In genomic region chr2:179828968-179829367, GRCm38 (mm10) we compare ENCODE assay signal across 30 mouse cellular contexts.
DNase-seq lines count a peak whose midpoint lies in the region; ATAC-seq and TF ChIP-seq lines count a peak whose summit lies in the region.
"Had no signal": no experiment of that assay in that cellular context is flagged by ENCODE, and none has a peak within 500 bp of the region (broad histone marks: within the 10 kb centered on the region; RNA-seq: fewer than 3 reads in every experiment).

No protein-coding gene starts in this region.

- peaks cover 10% of the 10 kb centered on the region; the same call in 1 of the 2 replicates for H3K4me1 ChIP-seq in hindbrain, postnatal 0 days (ENCODE audit: insufficient read depth, low read length)
- H3K4me1 ChIP-seq in hindbrain, embryonic 14.5 days (replicated peaks; ENCODE audit: control insufficient read depth, insufficient read depth, low read length): peaks cover 12% of the 10 kb centered on the region
- H3K4me1 ChIP-seq in cerebellum, adult 2 months (ENCODE audit: control insufficient read depth, insufficient read depth, low read length): peaks cover 10% of the 10 kb centered on the region
- H3K4me1 ChIP-seq: embryonic facial prominence, embryonic 15.5 days; heart, embryonic 13.5 days; liver, embryonic 15.5 days had no signal

- ATAC-seq in cerebellum, adult (ENCODE audit: insufficient number of reproducible peaks, low FRiP score, low TSS enrichment): peak; percentile 56; the same call in 1 of the 2 replicates
- ATAC-seq in hindbrain, postnatal 0 days: peak; percentile 53
- no peak for ATAC-seq in hindbrain, embryonic 14.5 days (ENCODE audit: low FRiP score)
- ATAC-seq: forebrain, embryonic 13.5 days; inflammation-experienced regulatory T-cells, adult 6 months; Patski had no signal

- no peak overlapping the region for H3K4me3 ChIP-seq in hindbrain, postnatal 0 days (ENCODE audit: low read length)
- H3K4me3 ChIP-seq in hindbrain, embryonic 14.5 days (replicated peaks; ENCODE audit: low read length): no peak overlapping the region
- no peak overlapping the region for H3K4me3 ChIP-seq in cerebellum, adult 2 months (replicated peaks; ENCODE audit: insufficient read depth, low read depth, low read length)
- H3K4me3 ChIP-seq: embryonic facial prominence, embryonic 10.5 days; embryonic facial prominence, embryonic 15.5 days; forebrain, embryonic 13.5 days; heart, embryonic 13.5 days; limb, embryonic 12.5 days; liver, embryonic 15.5 days; neural tube, embryonic 13.5 days had no signal

- H3K9ac ChIP-seq in hindbrain, postnatal 0 days (replicated peaks; ENCODE audit: low read length): no peak overlapping the region
- H3K9ac ChIP-seq in hindbrain, embryonic 14.5 days: no peak overlapping the region
- H3K9ac ChIP-seq: embryonic facial prominence, embryonic 15.5 days; forebrain, embryonic 13.5 days; heart, embryonic 13.5 days; limb, embryonic 12.5 days; liver, embryonic 15.5 days; lung, embryonic 14.5 days; neural tube, embryonic 13.5 days had no signal

- no peak for TF ChIP-seq CTCF in hindbrain, postnatal 0 days (IDR thresholded peaks at IDR 0.05; ENCODE audit: low read depth)
- no peak for TF ChIP-seq CTCF in cerebellum, adult 2 months (IDR thresholded peaks at IDR 0.05; ENCODE audit: borderline replicate concordance, insufficient read depth, low read depth, low read length)

- H3K27me3 ChIP-seq in hindbrain, postnatal 0 days (ENCODE audit: insufficient read depth, low read length): no peaks in the 10 kb centered on the region
- no peaks in the 10 kb centered on the region for H3K27me3 ChIP-seq in hindbrain, embryonic 14.5 days (ENCODE audit: control insufficient read depth, insufficient read depth, low read length)
- no peaks in the 10 kb centered on the region for H3K27me3 ChIP-seq in cerebellum, adult 2 months (ENCODE audit: control insufficient read depth, insufficient read depth, low read length)
- H3K27me3 ChIP-seq: forebrain, embryonic 13.5 days; liver, embryonic 15.5 days; neural tube, embryonic 13.5 days had no signal

- no peak for DNase-seq in cerebellum, adult 9-10 months
- DNase-seq in hindbrain, postnatal 0 days (ENCODE audit: low spot score): peak; percentile 50
- no peak for DNase-seq in hindbrain, embryonic 14.5 days (ENCODE audit: low spot score)
- peak; percentile 20 to 32 for DNase-seq in cerebellum, adult 2 months
- peak; percentile 18 to 21 for DNase-seq in cerebellum, postnatal 36 days
- no peak for DNase-seq in layer of hippocampus, adult 18-20 months (ENCODE audit: low spot score in 2 of 2)
- DNase-seq in retina, embryonic 14.5 days (ENCODE audit: low spot score): no peak
- DNase-seq: adrenal gland, postnatal 14 days; gastrocnemius, postnatal 10 days; heart, postnatal 10 days; kidney, adult 2 months; kidney, postnatal 4 days; layer of hippocampus, postnatal 36 days; lung, embryonic 14.5 days; lung, postnatal 14 days; retina, postnatal 1 day; right cerebral cortex, postnatal 14 days had no signal

- H3K36me3 ChIP-seq in hindbrain, postnatal 0 days (ENCODE audit: insufficient read depth, low read length): no peaks in the 10 kb centered on the region
- H3K36me3 ChIP-seq in hindbrain, embryonic 14.5 days (replicated peaks; ENCODE audit: control insufficient read depth, insufficient read depth): no peaks in the 10 kb centered on the region
- H3K36me3 ChIP-seq: embryonic facial prominence, embryonic 10.5 days; embryonic facial prominence, embryonic 15.5 days; G1E; heart, embryonic 13.5 days; limb, embryonic 12.5 days; liver, embryonic 15.5 days; neural tube, embryonic 13.5 days had no signal

- no peaks in the 10 kb centered on the region for H3K9me3 ChIP-seq in hindbrain, postnatal 0 days (ENCODE audit: low read length)
- H3K9me3 ChIP-seq in hindbrain, embryonic 14.5 days (ENCODE audit: control insufficient read depth, low read length): no peaks in the 10 kb centered on the region
- H3K9me3 ChIP-seq: embryonic facial prominence, embryonic 10.5 days; embryonic facial prominence, embryonic 15.5 days; forebrain, embryonic 13.5 days; heart, embryonic 13.5 days; limb, embryonic 12.5 days; liver, embryonic 15.5 days; neural tube, embryonic 13.5 days had no signal

- peak overlapping the region; percentile 60; the same call in 1 of the 2 replicates for H3K27ac ChIP-seq in hindbrain, postnatal 0 days
- no peak overlapping the region for H3K27ac ChIP-seq in hindbrain, embryonic 14.5 days
- no peak overlapping the region for H3K27ac ChIP-seq in cerebellum, adult 2 months (ENCODE audit: insufficient read depth, low read length)
- H3K27ac ChIP-seq: embryonic facial prominence, embryonic 10.5 days; embryonic facial prominence, embryonic 15.5 days; forebrain, embryonic 13.5 days; heart, embryonic 13.5 days; kidney, postnatal 0 days; limb, embryonic 12.5 days; liver, embryonic 15.5 days; neural tube, embryonic 13.5 days had no signal

- WGBS in hindbrain, postnatal 0 days: 50% methylated on average over 6 of the region's 6 CpGs
- 74% methylated on average over 6 of the region's 6 CpGs for WGBS in hindbrain, embryonic 14.5 days
- WGBS in cerebellum, adult 2 months: 25% methylated on average over 6 of the region's 6 CpGs

- H3K4me2 ChIP-seq in hindbrain, postnatal 0 days (ENCODE audit: low read depth, low read length): no peak overlapping the region
- no peak overlapping the region for H3K4me2 ChIP-seq in hindbrain, embryonic 14.5 days (replicated peaks)
- H3K4me2 ChIP-seq: embryonic facial prominence, embryonic 15.5 days; forebrain, embryonic 13.5 days; heart, embryonic 13.5 days; limb, embryonic 12.5 days; liver, embryonic 15.5 days; lung, embryonic 14.5 days; midbrain, embryonic 11.5 days; neural tube, embryonic 13.5 days had no signal

- TF ChIP-seq POLR2A in cerebellum, adult 2 months (IDR thresholded peaks at IDR 0.05; ENCODE audit: borderline replicate concordance, insufficient read depth, low read length): no peak

Comparison
In these comparisons a context has a peak if more than half of its experiments do, and no peak if none do; other contexts are left out.
1. DNase-seq: peak in hindbrain, postnatal 0 days (single experiment), cerebellum, adult 2 months (2 of 2) and cerebellum, postnatal 36 days (2 of 2); none in cerebellum, adult 9-10 months (single experiment), hindbrain, embryonic 14.5 days (single experiment), layer of hippocampus, adult 18-20 months (0 of 2) and retina, embryonic 14.5 days (single experiment).